Mouse (Mus musculus) forebrain, embryonic 16.5 days (tissue): ENCODE data around the gene Psors1c2. TPM values are rescaled to one million over a fixed set of nuclear protein-coding genes. Genes with fewer than 3 reads are reported as not detected.

Experiments used
- ATAC-seq: fragments of 200-750 bp; cut with Nextera tagmentation; 2 replicates; pipeline ENCODE4 v1.8.0; 2017; ENCODE audit warnings: mild to moderate bottlenecking, moderate library complexity
- H3K27ac ChIP-seq: fragments of 300-500 bp; sonication (generic); 2 replicates; pipeline ENCODE4 v1.5.1; 2014; ENCODE audit warnings: low read length, control low read depth
- H3K27me3 ChIP-seq: fragments of 300-500 bp; sonication (generic); replicated peaks from 2 replicates; pipeline ENCODE4 v1.6.1; 2014; ENCODE audit warnings: low read length; ENCODE audit not compliant: control insufficient read depth, insufficient read depth
- H3K36me3 ChIP-seq: fragments of 300-500 bp; sonication (generic); 2 replicates; pipeline ENCODE4 v1.6.1; 2014; ENCODE audit not compliant: control insufficient read depth, insufficient read depth
- H3K4me1 ChIP-seq: fragments of 300-500 bp; sonication (generic); replicated peaks from 2 replicates; pipeline ENCODE4 v1.6.1; 2014; ENCODE audit warnings: low read length; ENCODE audit not compliant: control insufficient read depth, insufficient read depth
- H3K4me2 ChIP-seq: fragments of 300-500 bp; sonication (generic); 2 replicates; pipeline ENCODE4 v1.6.1; 2014; ENCODE audit warnings: mild to moderate bottlenecking, low read length, control low read depth
- H3K4me3 ChIP-seq: fragments of 300-500 bp; sonication (generic); replicated peaks from 2 replicates; pipeline ENCODE4 v1.5.1; 2014; ENCODE audit warnings: mild to moderate bottlenecking, low read length, control low read depth
- H3K9ac ChIP-seq: fragments of 300-500 bp; sonication (generic); replicated peaks from 2 replicates; pipeline ENCODE4 v1.6.1; 2014; ENCODE audit warnings: low read depth, low read length, control low read depth
- H3K9me3 ChIP-seq: fragments of 300-500 bp; sonication (generic); 2 replicates; pipeline ENCODE4 v1.6.1; 2016; ENCODE audit warnings: low read length; ENCODE audit not compliant: control insufficient read depth
- WGBS: fragments of 180-500 bp; shearing (Covaris S2); extraction: QIAGEN DNeasy Blood & Tissue Kit; methylation state at CpG from one replicate; pipeline ENCODE4 v1.1.7; 2014; 5-methylcytosine and 5-hydroxymethylcytosine counted together
- polyA plus RNA-seq: library from polyadenylated mRNA; unstranded; fragments of >200 nt; fragmentation: Nextera tagmentation; extraction: Ambion mirVana; gene quantifications from 2 replicates; pipeline ENCODE4 v1.2.1, GENCODE M21; 2015

Psors1c2 gene
- polyA plus RNA-seq, 1 experiment from 2014 or later = 1.7 TPM

GRCm38 (mm10) chr17:35567767-35568166, 34.8 kb downstream of the Psors1c2 start:
- Histone ChIP-seq H3K27ac (no peak overlapping the region), H3K4me2 (no peak overlapping the region), H3K36me3 (no peaks in the 10 kb centered on the region), H3K4me3 (no peak overlapping the region), H3K4me1 (peaks cover 10% of the 10 kb centered on the region), H3K9me3 (no peaks in the 10 kb centered on the region), H3K9ac (no peak overlapping the region), H3K27me3 (0 out of 2 replicates have a peak, but pooled peaks cover 5% of the 10 kb centered on the region)
- 23% methylated on average over 9 of the region's 9 CpGs for WGBS
- ATAC-seq = no peak

- H3K4me1 ChIP-seq = peaks cover 10% of the 10 kb centered on the region
- 0 out of 2 replicates have a peak, but pooled peaks cover 5% of the 10 kb centered on the region for H3K27me3 ChIP-seq
- no peaks in the 10 kb centered on the region for H3K36me3 ChIP-seq
- peak; percentile 59 for ATAC-seq
- peak overlapping the region; percentile 34 for H3K4me3 ChIP-seq
- 3% methylated on average over 28 of the region's 28 CpGs for WGBS
- H3K4me2 ChIP-seq = peak overlapping the region; percentile 62
- H3K27ac ChIP-seq = no peak overlapping the region
- H3K9me3 ChIP-seq = no peaks in the 10 kb centered on the region
- H3K9ac ChIP-seq = peak overlapping the region; percentile 49
Measured at GRCm38 (mm10) chr17:35569091-35569944, 36.3 kb downstream of the Psors1c2 start.

- 67% methylated on average over 14 of the region's 14 CpGs for WGBS
- no peaks in the 10 kb centered on the region for H3K36me3 ChIP-seq
- H3K9me3 ChIP-seq = no peaks in the 10 kb centered on the region
- H3K27ac ChIP-seq = no peak overlapping the region
- H3K4me1 ChIP-seq = peaks cover 10% of the 10 kb centered on the region
- no peak overlapping the region for H3K9ac ChIP-seq
- H3K27me3 ChIP-seq = 0 out of 2 replicates have a peak, but pooled peaks cover 5% of the 10 kb centered on the region
- no peak for ATAC-seq
- no peak overlapping the region for H3K4me2 ChIP-seq
- no peak overlapping the region for H3K4me3 ChIP-seq
Measured at GRCm38 (mm10) chr17:35570836-35571235, 37.8 kb downstream of the Psors1c2 start.

GRCm38 (mm10) chr17:35571477-35571876, 38.5 kb downstream of the Psors1c2 start:
- ATAC-seq = no peak
- WGBS = 97% methylated on average over 7 of the region's 7 CpGs
- no peak overlapping the region for H3K9ac ChIP-seq
- H3K9me3 ChIP-seq = no peaks in the 10 kb centered on the region
- no peaks in the 10 kb centered on the region for H3K36me3 ChIP-seq
- peaks cover 10% of the 10 kb centered on the region for H3K4me1 ChIP-seq
- 0 out of 2 replicates have a peak, but pooled peaks cover 5% of the 10 kb centered on the region for H3K27me3 ChIP-seq
- no peak overlapping the region for H3K4me3 ChIP-seq
- no peak overlapping the region for H3K4me2 ChIP-seq
- no peak overlapping the region for H3K27ac ChIP-seq

GRCm38 (mm10) chr17:35578211-35578610, 45.2 kb downstream of the Psors1c2 start:
- H3K4me1 ChIP-seq = no peaks in the 10 kb centered on the region
- ATAC-seq = no peak
- WGBS = 19% methylated on average over 6 of the region's 6 CpGs

GRCm38 (mm10) chr17:35582900-35583299, 49.9 kb downstream of the Psors1c2 start:
- H3K9ac ChIP-seq = no peak overlapping the region
- no peaks in the 10 kb centered on the region for H3K9me3 ChIP-seq
- no peaks in the 10 kb centered on the region for H3K27me3 ChIP-seq
- H3K4me1 ChIP-seq = peaks cover 4% of the 10 kb centered on the region
- no peak overlapping the region for H3K4me2 ChIP-seq
- no peak overlapping the region for H3K4me3 ChIP-seq
- ATAC-seq = no peak
- 93% methylated on average over 1 of the region's 1 CpGs for WGBS
- no peak overlapping the region for H3K27ac ChIP-seq
- no peaks in the 10 kb centered on the region for H3K36me3 ChIP-seq

More at GRCm38 (mm10) chr17:35578211-35578610, 45.2 kb downstream of the Psors1c2 start:
- no peak overlapping the region for H3K27ac ChIP-seq
- no peak overlapping the region for H3K4me3 ChIP-seq
- no peaks in the 10 kb centered on the region for H3K36me3 ChIP-seq
- H3K9me3 ChIP-seq = no peaks in the 10 kb centered on the region
- H3K4me2 ChIP-seq = no peak overlapping the region
- H3K27me3 ChIP-seq = no peaks in the 10 kb centered on the region
- H3K9ac ChIP-seq = no peak overlapping the region

Other genes with a start within 250 kb of the Psors1c2 start
- 0.43 and 0.47 TPM in 2 replicates for gene H2-Q1, start 212.8 kb upstream of the Psors1c2 start, polyA plus RNA-seq
- 1.4 and 3.3 TPM in 2 replicates for gene H2-Q2, start 191.0 kb upstream of the Psors1c2 start, polyA plus RNA-seq
- 0.65 TPM in 2 replicates for gene H2-Q4, start 153.6 kb upstream of the Psors1c2 start, polyA plus RNA-seq
- 0.36 and 0.60 TPM in 2 replicates for gene H2-Q6, start 108.4 kb upstream of the Psors1c2 start, polyA plus RNA-seq
- 0.99 and 3.1 TPM in 2 replicates for gene H2-Q7, start 94.0 kb upstream of the Psors1c2 start, polyA plus RNA-seq
- gene H2-Q10, start 63.1 kb upstream of the Psors1c2 start, polyA plus RNA-seq = 0.14 TPM in 1 of 2 replicates, not detected in the other
- not detected in 2 replicates for gene Pou5f1, start 27.2 kb upstream of the Psors1c2 start, polyA plus RNA-seq
- gene Tcf19, start 16.4 kb upstream of the Psors1c2 start, polyA plus RNA-seq = 31.8 and 34.2 TPM in 2 replicates
- 8.8 and 9.0 TPM in 2 replicates for gene Cchcr1, start 16.1 kb upstream of the Psors1c2 start, polyA plus RNA-seq
- gene Cdsn, start 18.9 kb downstream of the Psors1c2 start, polyA plus RNA-seq = not detected in 2 replicates
- gene 2300002M23Rik, start 34.2 kb downstream of the Psors1c2 start, polyA plus RNA-seq = not detected in 2 replicates
- gene Sfta2, start 68.3 kb downstream of the Psors1c2 start, polyA plus RNA-seq = not detected in 2 replicates
- not detected in 2 replicates for gene Gm9573, start 93.4 kb downstream of the Psors1c2 start, polyA plus RNA-seq
- 0.08 TPM in 1 of 2 replicates, not detected in the other for gene Mucl3, start 110.5 kb downstream of the Psors1c2 start, polyA plus RNA-seq
- 19.0 and 19.8 TPM in 2 replicates for gene Vars2, start 134.4 kb downstream of the Psors1c2 start, polyA plus RNA-seq
- 34.6 and 35.3 TPM in 2 replicates for gene Gtf2h4, start 140.5 kb downstream of the Psors1c2 start, polyA plus RNA-seq
- 113 and 116 TPM in 2 replicates for gene Ddr1, start 171.4 kb downstream of the Psors1c2 start, polyA plus RNA-seq